Mouse (Mus musculus) urinary bladder, postnatal 14 days (tissue): ENCODE data around the gene Bcam.

ENCODE experiments used
- DNase-seq: peaks from one replicate; pipeline ENCODE4 v3.0.0; 2021; ENCODE audit warnings: low spot score

Gene Bcam

DNA sequence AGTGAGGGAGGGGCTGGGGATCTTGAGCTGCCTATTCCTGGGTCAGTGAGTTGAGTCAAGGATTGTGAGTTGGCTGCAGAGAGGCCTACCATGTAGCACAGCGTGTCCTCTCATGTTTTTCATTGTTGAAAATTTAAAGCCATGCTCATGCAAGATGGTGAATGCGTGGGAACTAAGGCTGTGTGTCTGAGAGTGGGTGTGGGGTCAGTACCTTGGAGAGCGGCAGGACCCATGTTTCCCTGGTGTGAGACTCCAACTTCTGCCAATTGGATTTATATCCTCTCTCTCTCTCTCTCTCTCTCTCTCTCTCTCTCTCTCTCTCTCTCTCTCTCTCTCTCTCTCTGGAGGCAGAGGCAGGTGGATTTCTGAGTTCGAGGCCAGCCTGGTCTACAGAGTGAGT lies 44.3 kb downstream of the Bcam start:
- DNase-seq, result no peak

DNA sequence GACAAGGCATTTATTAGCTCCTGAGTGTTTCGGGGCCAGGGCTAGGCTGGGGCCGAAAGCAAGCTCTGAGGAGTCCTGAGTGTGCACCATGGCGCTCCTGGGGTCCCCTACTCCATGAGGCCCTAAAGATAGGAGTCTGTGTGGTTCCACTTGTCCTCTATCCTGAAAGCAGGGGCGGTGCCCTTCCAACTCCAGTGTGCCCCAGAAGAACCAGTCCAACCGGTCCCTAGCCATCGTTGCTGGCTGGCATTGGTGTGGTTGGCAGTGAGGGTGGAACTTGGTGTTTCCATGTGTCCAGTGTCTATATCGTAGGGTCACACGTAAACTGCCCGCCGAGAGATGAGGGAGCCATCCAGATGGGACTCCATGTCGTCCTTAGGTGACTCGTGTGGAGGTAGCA lies 46.6 kb downstream of the Bcam start:
- peak; percentile 83 for DNase-seq

DNA sequence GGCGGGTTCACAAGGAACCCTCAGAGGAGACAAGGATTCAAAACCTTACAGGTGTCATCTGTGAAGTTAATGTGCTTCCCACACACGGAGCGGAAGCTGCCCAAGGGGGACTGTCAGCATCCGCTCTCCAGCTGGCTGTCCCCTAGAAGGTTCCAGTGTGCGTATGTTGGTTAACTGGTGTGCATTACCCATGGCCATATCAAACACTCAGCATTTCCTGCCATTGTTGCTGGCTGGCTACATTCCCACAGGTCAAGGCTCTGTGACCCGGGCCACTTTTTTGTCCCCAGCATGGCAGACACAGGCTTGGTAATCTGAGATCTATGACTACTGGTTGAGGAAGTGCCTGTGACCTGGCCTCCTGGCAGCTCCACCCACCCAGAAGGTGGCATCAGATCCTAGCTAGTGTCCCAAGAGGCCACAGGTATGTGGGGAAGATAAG lies 48.0 kb downstream of the Bcam start:
- DNase-seq, result peak; percentile 23

DNA sequence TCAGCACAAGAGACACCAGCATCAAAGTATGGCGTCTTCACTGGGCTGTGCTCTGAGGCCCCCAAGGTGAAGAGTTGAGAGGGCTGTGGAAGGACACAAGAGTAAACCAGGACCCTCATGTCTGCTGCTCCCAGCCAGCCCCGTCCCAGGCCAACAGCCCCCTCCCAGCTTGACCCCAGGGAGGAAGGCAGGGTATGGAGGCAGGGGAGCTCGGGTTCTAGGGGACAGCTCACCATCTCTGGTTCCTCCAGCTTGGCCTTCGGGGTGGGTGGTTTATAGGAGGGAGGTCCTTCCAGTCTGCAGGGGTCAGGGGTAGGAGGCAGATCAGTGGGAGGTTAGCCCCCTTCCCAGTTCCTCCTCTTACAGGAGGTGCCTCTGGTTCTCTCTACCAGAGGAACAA lies 51.6 kb downstream of the Bcam start:
- no peak for DNase-seq

DNA sequence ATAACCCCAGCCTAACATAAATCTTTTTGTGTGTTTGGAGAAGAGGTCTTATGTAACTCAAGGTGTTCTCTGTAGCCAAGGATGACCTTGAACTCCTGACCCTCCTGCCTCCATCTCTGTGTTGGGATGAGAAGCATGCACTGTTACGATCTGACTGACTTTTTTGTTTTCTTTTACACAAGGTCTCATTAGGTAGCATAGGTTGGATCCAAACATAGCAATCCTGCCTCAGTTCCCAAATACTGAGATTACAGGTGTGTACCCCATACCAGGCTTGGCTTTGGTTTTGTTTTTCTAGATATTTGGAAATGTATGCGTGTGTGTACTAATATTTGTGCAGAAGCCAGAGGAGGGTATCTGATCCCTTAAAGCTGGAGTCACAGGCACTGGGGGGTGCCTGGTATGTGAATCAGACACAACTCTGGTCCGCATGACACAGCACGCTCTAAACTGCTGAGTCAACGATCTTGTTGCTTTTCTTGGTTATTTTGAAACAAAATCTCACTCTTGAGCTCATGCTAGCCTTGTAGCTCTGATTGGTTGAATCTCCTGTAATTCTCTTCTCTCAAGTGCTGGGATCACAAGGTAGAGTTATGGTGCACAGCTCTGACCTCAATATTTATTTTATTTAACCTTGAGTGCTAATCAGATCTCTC lies 52.4 kb downstream of the Bcam start:
- no peak for DNase-seq

DNA sequence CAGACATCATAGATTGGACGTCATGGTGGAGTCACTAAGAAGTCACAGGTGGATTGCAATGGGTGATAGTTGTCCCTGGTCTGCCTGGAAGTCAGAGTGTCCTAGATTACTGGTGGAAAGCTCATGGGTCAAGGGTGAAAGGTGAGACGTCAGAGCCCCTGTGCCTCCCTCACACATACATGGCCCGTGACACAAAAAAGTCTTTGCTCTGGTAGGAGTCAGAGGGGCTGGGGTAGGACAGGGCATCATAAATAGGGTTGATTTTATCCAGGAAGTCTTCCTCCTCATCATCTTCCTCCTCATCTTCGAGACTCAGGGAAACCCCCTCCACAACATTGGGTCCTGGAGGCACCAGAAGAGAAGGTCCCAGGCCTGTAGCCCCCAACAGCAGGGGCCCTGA lies 53.5 kb downstream of the Bcam start:
- DNase-seq, result no peak

DNA sequence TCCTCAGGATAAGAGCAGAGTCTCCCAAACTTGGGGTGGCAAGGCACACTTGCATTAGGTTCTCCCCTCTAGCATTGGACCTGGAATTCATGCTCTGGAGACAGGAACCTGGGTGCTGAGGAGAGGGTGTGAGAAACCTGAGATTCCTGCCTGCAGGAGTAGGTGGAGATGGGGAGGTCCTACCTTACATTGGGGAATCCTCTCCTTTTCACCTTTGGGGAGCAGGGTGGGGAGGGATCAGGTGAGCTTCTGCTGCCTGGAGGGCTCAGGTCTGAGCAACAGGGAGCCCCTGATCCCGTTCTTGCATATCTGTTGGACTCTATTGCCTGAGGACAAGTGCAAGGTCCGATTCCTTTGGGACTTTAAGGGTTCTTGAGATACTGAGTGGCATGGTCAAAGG lies 54.0 kb downstream of the Bcam start:
- DNase-seq, result no peak

DNA sequence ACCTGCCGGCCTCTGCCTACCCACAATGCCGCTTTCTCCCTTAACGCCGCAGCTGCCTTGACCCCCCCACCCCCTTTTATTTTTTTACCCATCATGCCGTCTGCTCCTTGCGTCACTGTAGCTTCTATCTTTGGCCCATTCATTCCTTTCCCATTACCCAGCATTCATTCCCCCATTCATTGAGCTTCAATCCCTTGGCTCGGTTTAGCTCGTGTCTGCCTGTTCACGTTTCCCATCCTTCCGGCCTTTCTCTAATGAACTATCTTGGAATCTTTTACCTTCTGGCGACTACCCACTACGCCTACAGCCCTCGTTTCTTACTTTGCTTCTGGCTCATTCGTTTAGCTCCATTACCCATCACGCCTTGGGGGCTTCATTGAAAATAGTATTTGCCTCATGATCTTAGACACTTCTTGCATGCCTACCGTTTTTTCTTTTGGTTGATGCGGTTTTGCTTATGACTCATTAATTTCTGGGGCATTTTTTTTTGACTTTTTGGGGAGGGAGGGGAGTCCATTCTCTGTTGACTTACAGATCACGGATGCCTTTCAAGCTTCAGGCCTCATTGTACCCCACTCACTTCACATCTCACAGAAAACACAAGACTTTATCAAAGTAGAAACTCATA lies 54.6 kb downstream of the Bcam start:
- DNase-seq, result no peak

DNA sequence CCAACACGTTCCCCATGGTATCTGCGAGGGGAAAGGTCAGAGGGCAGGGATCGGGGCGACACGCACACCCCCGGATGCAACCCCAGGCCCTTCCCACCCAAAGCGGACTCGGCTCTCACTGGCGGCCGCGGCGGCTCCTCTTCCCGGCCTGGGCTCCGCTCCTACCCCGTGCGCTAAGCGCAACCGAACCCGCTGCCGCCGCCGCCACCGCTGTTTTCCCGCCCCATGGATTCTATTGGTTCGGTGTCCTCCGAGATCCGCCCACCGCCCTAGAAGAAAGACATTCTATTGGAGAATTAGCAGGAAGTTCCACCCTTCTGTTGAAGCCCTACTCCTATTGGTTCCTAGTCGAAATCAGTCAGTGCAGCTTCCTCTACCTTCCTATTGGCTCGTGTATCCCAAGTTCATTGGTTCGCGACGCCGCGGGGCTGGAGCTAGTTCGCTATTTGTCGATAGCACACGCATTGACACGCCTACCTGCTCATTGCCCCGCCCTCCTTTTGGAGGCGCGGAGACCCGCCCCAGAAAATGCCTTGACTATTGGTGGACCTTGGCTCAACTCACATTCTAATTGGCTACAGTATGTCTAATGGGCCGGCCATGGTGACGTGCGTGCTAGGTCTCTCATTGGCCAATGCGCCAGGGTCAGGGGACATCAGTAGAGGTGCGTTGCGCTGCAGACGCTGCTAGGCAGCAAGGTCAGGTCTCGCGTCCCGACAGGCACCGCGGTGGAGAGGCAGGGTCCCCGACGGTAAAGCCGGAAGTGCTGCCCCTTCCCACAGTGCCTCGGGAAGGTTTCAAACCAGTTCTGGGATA lies 55.4 kb downstream of the Bcam start, which contains the start of gene Tomm40:
Tomm40 (minus strand) TSS at position 200 of the 816 bp plus-strand sequence.
- DNase-seq, result peak; percentile 99

DNA sequence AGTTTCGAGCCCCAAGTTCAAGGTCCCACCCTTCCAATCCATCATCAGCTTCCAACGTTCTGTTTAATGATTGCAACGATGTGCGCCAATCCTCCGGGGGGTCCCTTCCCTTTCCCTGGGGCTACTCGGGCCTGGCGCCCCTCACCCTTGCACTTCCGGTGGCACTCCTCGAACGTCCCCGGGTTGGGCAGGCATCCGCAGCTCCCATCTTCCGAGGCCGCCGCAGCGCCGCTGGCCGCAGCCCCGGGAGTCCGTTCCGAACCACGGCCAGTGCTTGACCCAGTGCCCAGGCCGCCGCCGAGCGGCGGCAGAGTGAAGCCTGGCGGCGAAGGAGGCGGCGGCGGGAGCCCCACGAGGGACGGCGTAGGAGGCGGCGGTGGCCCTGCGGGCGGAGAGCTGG lies 56.0 kb downstream of the Bcam start:
- DNase-seq, result no peak

DNA sequence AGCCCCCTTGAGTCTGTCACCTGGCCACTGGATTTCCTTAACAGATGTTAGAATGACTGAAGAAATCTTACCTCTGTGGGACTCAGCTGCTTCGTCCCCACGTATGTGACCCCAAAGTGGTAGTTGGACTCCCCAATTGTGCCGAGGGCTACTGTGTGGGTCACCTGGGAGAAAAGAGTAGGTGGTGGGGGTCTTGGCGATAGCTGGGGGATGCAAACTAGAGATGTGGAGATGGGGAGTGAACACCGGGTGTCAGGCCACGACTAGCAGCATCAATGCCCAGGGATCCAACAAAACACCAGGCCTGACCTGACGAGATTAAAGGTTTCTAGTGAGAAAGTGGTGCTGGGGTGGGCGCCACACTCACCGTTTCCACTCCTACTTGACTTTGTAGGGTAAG lies 57.2 kb downstream of the Bcam start:
- no peak for DNase-seq

DNA sequence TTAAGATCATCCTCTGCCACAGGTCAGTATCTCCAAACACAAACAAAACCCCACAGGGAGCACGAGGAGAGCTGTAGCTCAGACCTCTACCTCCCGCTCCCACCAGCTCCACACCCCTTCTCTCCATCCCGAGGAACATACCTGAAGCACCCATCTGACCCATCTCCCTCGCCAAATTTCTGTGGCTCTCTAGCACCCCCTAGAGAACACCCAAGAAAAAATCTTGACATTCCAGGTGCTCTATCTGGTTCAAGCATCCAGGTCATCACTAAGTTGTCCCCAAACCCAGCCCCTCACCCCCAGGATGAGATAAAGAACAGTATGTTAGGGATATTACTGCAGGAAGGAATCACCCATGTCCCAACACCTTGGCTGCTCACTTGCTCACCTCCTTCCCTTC lies 57.6 kb downstream of the Bcam start:
- DNase-seq, result no peak

DNA sequence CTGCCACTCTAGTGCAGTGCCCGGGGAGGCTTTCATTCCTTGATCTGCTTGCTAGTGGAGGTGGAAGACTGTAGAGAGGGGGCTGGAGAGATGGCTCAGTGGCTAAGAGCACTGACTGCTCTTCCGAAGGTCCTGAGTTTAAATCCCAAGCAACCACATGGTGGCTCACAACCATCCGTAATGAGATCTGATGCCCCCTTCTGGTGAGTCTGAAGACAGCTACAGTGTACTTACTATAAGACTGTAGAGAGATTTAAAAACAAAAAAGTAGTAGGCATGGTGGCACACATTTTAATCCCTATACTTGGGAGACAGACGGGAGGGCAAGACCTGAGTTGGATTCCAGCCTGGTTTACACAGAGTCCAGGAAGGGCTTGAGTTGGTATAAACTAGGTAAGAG lies 58.4 kb downstream of the Bcam start:
- DNase-seq, result no peak

DNA sequence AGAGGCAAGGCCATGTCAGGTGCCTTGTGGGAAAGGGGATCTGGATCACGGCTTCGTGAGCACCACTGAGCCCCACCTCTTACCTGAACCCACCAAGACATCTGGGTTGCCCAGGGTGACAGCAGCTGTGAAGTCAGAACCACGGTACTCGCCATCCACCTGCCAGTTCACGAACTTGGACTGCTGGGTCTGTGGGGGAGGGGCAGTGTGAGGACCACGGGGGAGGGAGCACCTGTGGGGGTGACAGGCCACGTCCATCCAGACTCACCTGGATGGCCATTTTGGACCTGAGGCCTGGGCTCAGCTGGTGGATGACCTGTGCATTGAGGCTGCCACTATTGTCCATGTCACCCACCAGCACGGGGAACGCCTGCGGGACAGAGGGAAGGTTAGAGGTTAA lies 60.2 kb downstream of the Bcam start:
- DNase-seq, result no peak
